ENCODE assay signal across 8 mouse cellular contexts in the genomic region with DNA sequence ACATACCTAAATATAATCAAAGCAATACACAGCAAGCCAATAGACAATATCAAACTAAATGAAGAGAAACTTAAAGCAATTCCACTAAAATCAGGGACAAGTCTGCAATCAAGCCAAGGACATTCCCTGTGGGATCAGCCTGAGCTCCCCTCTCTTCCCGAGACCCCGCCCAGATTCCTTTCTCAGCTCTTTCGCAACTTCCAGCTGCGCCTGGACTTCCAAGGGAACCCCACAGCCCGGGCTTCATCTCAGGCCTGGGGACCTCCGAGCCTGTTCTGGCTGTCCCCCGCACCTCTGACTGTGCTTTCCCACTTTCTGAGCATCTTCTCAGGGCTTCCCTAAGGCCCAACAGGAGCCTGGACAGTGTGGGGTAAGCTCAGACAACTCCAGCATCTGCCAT. TPM values are rescaled to one million over a fixed set of nuclear protein-coding genes. Genes with fewer than 3 reads are reported as not detected.
DNase-seq lines count a peak whose midpoint lies in the region; ATAC-seq lines count a peak whose summit lies in the region.
"Had no signal": no experiment of that assay in that cellular context is flagged by ENCODE, and none has a peak within 500 bp of the region (broad histone marks: within the 10 kb centered on the region; RNA-seq: fewer than 3 reads in every experiment).

A gene (plus strand): TSS at position 209 of the 400 bp plus-strand sequence.

- H3K36me3 ChIP-seq in lung, embryonic 16.5 days (ENCODE audit: control insufficient read depth, insufficient read depth, low read length), result no peaks in the 10 kb centered on the region
- no peaks in the 10 kb centered on the region for H3K36me3 ChIP-seq in forebrain, embryonic 14.5 days (ENCODE audit: control insufficient read depth, insufficient read depth, low read length)
- H3K36me3 ChIP-seq in forebrain, embryonic 11.5 days (ENCODE audit: control insufficient read depth, insufficient read depth, low read length), result no peaks in the 10 kb centered on the region

- H3K4me2 ChIP-seq in lung, embryonic 16.5 days (ENCODE audit: low read depth, low read length), result no peak within 1 kb of the TSS
- H3K4me2 ChIP-seq in forebrain, embryonic 14.5 days (ENCODE audit: low read length), result no peak within 1 kb of the TSS
- H3K4me2 ChIP-seq in forebrain, embryonic 11.5 days (ENCODE audit: low read depth, low read length, severe bottlenecking), result no peak within 1 kb of the TSS

- H3K9me3 ChIP-seq in lung, embryonic 16.5 days (ENCODE audit: control insufficient read depth, low read length), result no peaks in the 10 kb centered on the region
- no peaks in the 10 kb centered on the region for H3K9me3 ChIP-seq in forebrain, embryonic 14.5 days (replicated peaks; ENCODE audit: control insufficient read depth, low read length)
- no peaks in the 10 kb centered on the region for H3K9me3 ChIP-seq in forebrain, embryonic 11.5 days (ENCODE audit: control insufficient read depth, low read length)

- peak; percentile 72; the same call in 1 of the 2 replicates for ATAC-seq in lung, embryonic 16.5 days (ENCODE audit: low read depth)
- no peak for ATAC-seq in forebrain, embryonic 14.5 days
- no peak for ATAC-seq in forebrain, embryonic 11.5 days (replicated peaks; ENCODE audit: low FRiP score)
- ATAC-seq: activated CD4-positive, CD25-positive, alpha-beta regulatory T cell, adult 4 months had no signal

- H3K27ac ChIP-seq in lung, embryonic 16.5 days (ENCODE audit: low read length), result no peak within 1 kb of the TSS
- H3K27ac ChIP-seq in forebrain, embryonic 14.5 days (ENCODE audit: low read depth, low read length), result no peak within 1 kb of the TSS
- no peak within 1 kb of the TSS for H3K27ac ChIP-seq in forebrain, embryonic 11.5 days (ENCODE audit: low read depth, low read length)

- 3% methylated on average over 7 of the region's 7 CpGs for WGBS in lung, embryonic 16.5 days
- WGBS in forebrain, embryonic 14.5 days, result 15% methylated on average over 7 of the region's 7 CpGs
- 3% methylated on average over 7 of the region's 7 CpGs for WGBS in forebrain, embryonic 11.5 days

- no peak within 1 kb of the TSS for H3K4me3 ChIP-seq in lung, embryonic 16.5 days (ENCODE audit: low read length)
- H3K4me3 ChIP-seq in forebrain, embryonic 14.5 days (ENCODE audit: low read depth, low read length), result no peak within 1 kb of the TSS
- no peak within 1 kb of the TSS for H3K4me3 ChIP-seq in forebrain, embryonic 11.5 days (ENCODE audit: low read depth, low read length)

- no peaks in the 10 kb centered on the region for H3K27me3 ChIP-seq in lung, embryonic 16.5 days (ENCODE audit: control insufficient read depth, insufficient read depth, low read depth, low read length)
- no peaks in the 10 kb centered on the region for H3K27me3 ChIP-seq in forebrain, embryonic 14.5 days (replicated peaks; ENCODE audit: control insufficient read depth, insufficient read depth, low read length)
- no peaks in the 10 kb centered on the region for H3K27me3 ChIP-seq in forebrain, embryonic 11.5 days (ENCODE audit: control insufficient read depth, insufficient read depth, low read length)

- H3K9ac ChIP-seq in lung, embryonic 16.5 days (ENCODE audit: low read length), result no peak within 1 kb of the TSS
- H3K9ac ChIP-seq in forebrain, embryonic 14.5 days (ENCODE audit: low read length), result no peak within 1 kb of the TSS
- H3K9ac ChIP-seq in forebrain, embryonic 11.5 days (ENCODE audit: low read length), result no peak within 1 kb of the TSS

- H3K4me1 ChIP-seq in lung, embryonic 16.5 days (replicated peaks; ENCODE audit: control insufficient read depth, insufficient read depth, low read length), result no peaks in the 10 kb centered on the region
- no peaks in the 10 kb centered on the region for H3K4me1 ChIP-seq in forebrain, embryonic 14.5 days (ENCODE audit: control insufficient read depth, insufficient read depth, low read length)
- no peaks in the 10 kb centered on the region for H3K4me1 ChIP-seq in forebrain, embryonic 11.5 days (replicated peaks; ENCODE audit: control insufficient read depth, insufficient read depth, low read length)

- no peak for DNase-seq in urinary bladder, adult 2 months (ENCODE audit: low spot score)
- no peak for DNase-seq in urinary bladder, postnatal 10 days (ENCODE audit: low spot score)
- DNase-seq in gastrocnemius, postnatal 14 days, result peak; percentile 64
- DNase-seq in forebrain, embryonic 14.5 days (ENCODE audit: low spot score), result no peak
- no peak for DNase-seq in forebrain, embryonic 11.5 days (ENCODE audit: low spot score)
- DNase-seq in spleen, adult 12 weeks (ENCODE audit: low spot score), result no peak

- intact Hi-C loops in gastrocnemius, postnatal 14 days (cut with DNase I; ENCODE audit: low total_unique reads), result no loop called here

RNA-seq across cellular contexts. Expression of the gene that starts here (rescaled TPM):
- 45.9 and 47.7 TPM in 2 replicates for polyA plus RNA-seq in urinary bladder, adult 2 months (2012; rRNA removed)
- total RNA-seq in gastrocnemius, postnatal 14 days (2021), result 1 to 10 TPM; 4.7 to 5.3 TPM
- polyA plus RNA-seq in lung, embryonic 16.5 days (2015; fragmentation: Nextera tagmentation; extraction: Ambion mirVana), result 2.1 and 2.7 TPM in 2 replicates
- not detected in 2 replicates for polyA plus RNA-seq in forebrain, embryonic 14.5 days (2014; fragmentation: Nextera tagmentation; extraction: Ambion mirVana)
- 0.24 and 0.29 TPM in 2 replicates for polyA plus RNA-seq in forebrain, embryonic 11.5 days (2014; fragmentation: Nextera tagmentation; extraction: Ambion mirVana)

Comparison
In these comparisons a context has a peak if more than half of its experiments do, and no peak if none do; other contexts are left out.
1. RNA of the gene that starts here (polyA plus RNA-seq): 45.9 to 47.7 TPM in urinary bladder, adult 2 months; 2.1 to 2.7 TPM in lung, embryonic 16.5 days, 0.24 to 0.29 TPM in forebrain, embryonic 11.5 days and not detected in forebrain, embryonic 14.5 days; every median in the first group is over 10 times any median in the second.